Mouse (Mus musculus) gastrocnemius, postnatal 4 days (tissue): ENCODE results near the gene Gtf2a1l. TPM values are rescaled to one million over a fixed set of nuclear protein-coding genes. Genes with fewer than 3 reads are reported as not detected.

Source experiments
- DNase-seq, 2 experiments: peaks; one replicate each; pipeline ENCODE4 v3.0.0; 2021 to 2022; ENCODE audit warnings: low spot score in 2 of 2, mixed read lengths in 2 of 2
- long read RNA-seq, 2 experiments: library from polyadenylated mRNA; stranded (forward); transcript quantifications; one replicate each; pipeline ENCODE4 v2.0.0; 2021
- total RNA-seq, 2 experiments: library from RNA; stranded (reverse); gene quantifications; 2 replicates each; pipeline ENCODE4 v1.2.3; 2021

Gtf2a1l gene
- not detected for total RNA-seq
- long read RNA-seq, experiment 1 = 0 reads
- long read RNA-seq, experiment 2 = 0 reads

GRCm38 (mm10) chr17:88668452-88668851 is at the start of gene Gtf2a1l:
Gene Gtf2a1l, plus strand, starts transcription at chr17:88668660.
- DNase-seq = peak in 1 of 2 experiments; percentile 16

GRCm38 (mm10) chr17:88620935-88621334 is 47.5 kb upstream of the Gtf2a1l start:
- no peak for DNase-seq

- no peak for DNase-seq
Measured at GRCm38 (mm10) chr17:88621374-88621773, 47.1 kb upstream of the Gtf2a1l start.

- no peak for DNase-seq
Measured at GRCm38 (mm10) chr17:88622711-88623110, 45.7 kb upstream of the Gtf2a1l start.

GRCm38 (mm10) chr17:88624386-88624785 is 44.1 kb upstream of the Gtf2a1l start:
- DNase-seq = no peak

GRCm38 (mm10) chr17:88625350-88625749 is 43.1 kb upstream of the Gtf2a1l start:
- DNase-seq = no peak

- DNase-seq = no peak
Measured at GRCm38 (mm10) chr17:88625931-88626330, 42.5 kb upstream of the Gtf2a1l start.

GRCm38 (mm10) chr17:88626347-88626811 is 42.1 kb upstream of the Gtf2a1l start:
- no peak for DNase-seq

GRCm38 (mm10) chr17:88627150-88627549 is 41.3 kb upstream of the Gtf2a1l start:
- DNase-seq = no peak

GRCm38 (mm10) chr17:88628676-88629380 is 39.6 kb upstream of the Gtf2a1l start:
- peak in 1 of 2 experiments; percentile 49 for DNase-seq

GRCm38 (mm10) chr17:88629381-88629759 is 39.1 kb upstream of the Gtf2a1l start:
- DNase-seq = peak in 1 of 2 experiments; percentile 63

GRCm38 (mm10) chr17:88629931-88630553 is 38.4 kb upstream of the Gtf2a1l start:
- peak in 1 of 2 experiments; percentile 39 for DNase-seq

GRCm38 (mm10) chr17:88630554-88630948 is 37.9 kb upstream of the Gtf2a1l start:
- DNase-seq = no peak

GRCm38 (mm10) chr17:88632631-88633030 is 35.8 kb upstream of the Gtf2a1l start:
- DNase-seq = no peak

- no peak for DNase-seq
Measured at GRCm38 (mm10) chr17:88636076-88636475, 32.4 kb upstream of the Gtf2a1l start.

GRCm38 (mm10) chr17:88636587-88636986 is 31.9 kb upstream of the Gtf2a1l start:
- no peak for DNase-seq

- DNase-seq = peak; percentile 63 to 65
Measured at GRCm38 (mm10) chr17:88641012-88641411, 27.4 kb upstream of the Gtf2a1l start.

GRCm38 (mm10) chr17:88641836-88642235 is 26.6 kb upstream of the Gtf2a1l start:
- no peak for DNase-seq

- no peak for DNase-seq
Measured at GRCm38 (mm10) chr17:88644876-88645275, 23.6 kb upstream of the Gtf2a1l start.

- no peak for DNase-seq
Measured at GRCm38 (mm10) chr17:88645299-88645698, 23.2 kb upstream of the Gtf2a1l start.

- no peak for DNase-seq
Measured at GRCm38 (mm10) chr17:88647149-88647548, 21.3 kb upstream of the Gtf2a1l start.

GRCm38 (mm10) chr17:88652010-88652409 is 16.4 kb upstream of the Gtf2a1l start:
- peak in 1 of 2 experiments; percentile 50 for DNase-seq
